ENCODE assay signal across 8 mouse cellular contexts in the genomic region with DNA sequence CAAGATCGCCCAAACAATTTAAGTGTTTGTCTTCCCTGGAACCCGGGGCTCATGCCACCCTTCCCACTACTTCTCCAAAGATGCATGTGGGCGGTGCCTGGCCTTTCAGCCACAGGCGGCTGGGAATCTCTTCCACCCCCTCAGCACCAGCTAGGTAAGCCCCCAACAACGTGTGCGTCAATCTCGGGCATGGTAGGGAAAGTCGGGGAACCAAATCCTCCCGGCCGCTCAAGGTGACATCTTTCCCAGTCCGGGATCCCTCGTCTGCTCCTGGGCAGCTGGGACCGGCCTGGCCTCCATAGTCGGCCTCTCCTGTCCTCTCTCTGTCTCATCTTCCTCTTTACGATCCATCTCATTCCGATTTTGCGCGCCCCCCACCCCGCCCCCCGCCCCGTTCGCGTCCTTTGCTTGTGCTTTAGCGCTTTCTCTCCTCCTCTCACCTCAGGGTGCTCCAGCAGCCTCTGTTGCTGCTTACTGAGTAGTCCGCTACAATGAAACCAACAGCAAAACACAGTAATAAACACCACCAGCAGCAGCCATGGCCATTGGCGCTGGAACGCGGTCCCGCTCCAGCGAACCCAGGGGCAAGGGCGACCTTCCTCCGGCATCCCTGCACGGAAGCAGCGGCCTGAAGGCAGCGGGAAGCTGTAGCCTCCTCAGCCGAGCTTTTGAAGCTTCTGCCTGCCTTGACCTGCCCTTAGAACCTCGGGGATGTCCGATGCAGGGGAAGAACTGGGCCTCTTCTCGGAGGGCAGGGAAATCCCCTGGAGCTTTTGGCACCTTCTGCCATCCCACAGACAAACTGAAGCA. TPM values are rescaled to one million over a fixed set of nuclear protein-coding genes. Genes with fewer than 3 reads are reported as not detected.
DNase-seq lines count a peak whose midpoint lies in the region; ATAC-seq lines count a peak whose summit lies in the region.

TSS of gene Cd70 (minus strand) at position 784 of the 810 bp plus-strand sequence.

- intact Hi-C loops in left cerebral cortex, postnatal 25 days (cut with DNase I), result no loop called here

- H3K4me1 ChIP-seq in lung, embryonic 15.5 days, result peaks cover 5% of the 10 kb centered on the region
- peaks cover 4% of the 10 kb centered on the region; the same call in 1 of the 2 replicates for H3K4me1 ChIP-seq in midbrain, embryonic 15.5 days

- DNase-seq in lung, postnatal 36 days, result no peak
- peak; percentile 23 to 27 for DNase-seq in cerebellum, postnatal 36 days
- DNase-seq in spleen, adult 18-20 months, result no peak
- no peak for DNase-seq in urinary bladder, postnatal 36 days (ENCODE audit: low spot score in 2 of 2)
- DNase-seq in left cerebral cortex, postnatal 25 days (ENCODE audit: low spot score in 2 of 2), result no peak

- no peak for ATAC-seq in lung, embryonic 15.5 days (ENCODE audit: borderline replicate concordance, extremely low read depth, low FRiP score, low TSS enrichment)
- ATAC-seq in hematopoietic stem cell, adult 5-6 weeks (replicated peaks in 1 of 2; ENCODE audit: insufficient read depth in 1 of 2, low FRiP score in 2 of 2, low TSS enrichment in 1 of 2, low read depth in 1 of 2, poor library complexity in 2 of 2, severe bottlenecking in 2 of 2), result peak; percentile 46 to 55; a peak in 3 of 4 replicates
- ATAC-seq in midbrain, embryonic 15.5 days (replicated peaks), result peak; percentile 62

- H3K36me3 ChIP-seq in lung, embryonic 15.5 days, result no peaks in the 10 kb centered on the region
- H3K36me3 ChIP-seq in midbrain, embryonic 15.5 days (replicated peaks), result no peaks in the 10 kb centered on the region

- 2% methylated on average over 37 of the region's 39 CpGs for WGBS in lung, embryonic 15.5 days
- 3% methylated on average over 39 of the region's 39 CpGs for WGBS in midbrain, embryonic 15.5 days

- H3K9me3 ChIP-seq in lung, embryonic 15.5 days, result no peaks in the 10 kb centered on the region
- H3K9me3 ChIP-seq in midbrain, embryonic 15.5 days, result no peaks in the 10 kb centered on the region

- H3K4me3 ChIP-seq in lung, embryonic 15.5 days, result peak within 1 kb of the TSS; percentile 19
- H3K4me3 ChIP-seq in midbrain, embryonic 15.5 days, result peak within 1 kb of the TSS; percentile 34

- H3K27ac ChIP-seq in lung, embryonic 15.5 days, result no peak within 1 kb of the TSS
- H3K27ac ChIP-seq in midbrain, embryonic 15.5 days, result no peak within 1 kb of the TSS

- no peak within 1 kb of the TSS for H3K9ac ChIP-seq in lung, embryonic 15.5 days
- peak within 1 kb of the TSS; percentile 42 for H3K9ac ChIP-seq in midbrain, embryonic 15.5 days

- peaks cover 48% of the 10 kb centered on the region for H3K27me3 ChIP-seq in lung, embryonic 15.5 days
- peaks cover 15% of the 10 kb centered on the region for H3K27me3 ChIP-seq in midbrain, embryonic 15.5 days (replicated peaks)

- peak within 1 kb of the TSS; percentile 49 for H3K4me2 ChIP-seq in lung, embryonic 15.5 days
- H3K4me2 ChIP-seq in midbrain, embryonic 15.5 days, result peak within 1 kb of the TSS; percentile 60

RNA-seq across cellular contexts. Expression of gene Cd70, which starts in this region (rescaled TPM):
- not detected in 2 replicates for polyA plus RNA-seq in lung, embryonic 15.5 days (2015; fragmentation: Nextera tagmentation; extraction: Ambion mirVana)
- 0.75 TPM in 1 of 2 replicates, not detected in the other for total RNA-seq in hematopoietic stem cell, adult 5-6 weeks (2017)
- polyA plus RNA-seq in midbrain, embryonic 15.5 days (2015; fragmentation: Nextera tagmentation; extraction: Ambion mirVana), result 1.1 and 1.2 TPM in 2 replicates
- total RNA-seq in left cerebral cortex, postnatal 25 days (2021), result under 1 TPM in 1 of 2 experiments, not detected in 1; 0.44 TPM

Comparison
In these comparisons a context has a peak if more than half of its experiments do, and no peak if none do; other contexts are left out.
1. Peak in ATAC-seq in hematopoietic stem cell, adult 5-6 weeks; RNA of the gene not detected or under 1 TPM.
2. DNase-seq: peak in cerebellum, postnatal 36 days (2 of 2); none in lung, postnatal 36 days (single experiment), spleen, adult 18-20 months (0 of 2), urinary bladder, postnatal 36 days (0 of 2) and left cerebral cortex, postnatal 25 days (0 of 2).